Mouse (Mus musculus) heart, embryonic 14.5 days (tissue): ENCODE measurements around the gene Itfg1. TPM values are rescaled to one million over a fixed set of nuclear protein-coding genes. Genes with fewer than 3 reads are reported as not detected.
A peak's percentile ranks its signal among the peaks of the same experiment; 100 is the strongest.

Experiments
- ATAC-seq: fragments of 200-750 bp; cut with Nextera tagmentation; 2 replicates; pipeline ENCODE4 v1.8.0; 2017; ENCODE audit warnings: low read depth, moderate TSS enrichment; ENCODE audit not compliant: insufficient number of reproducible peaks, insufficient read depth, low FRiP score
- H3K27ac ChIP-seq, 2 experiments: fragments of 200-500 bp in 1 of 2; fragments of 300-500 bp in 1 of 2; sonication (generic) in 1 of 2; replicated peaks in 1 of 2; 2 replicates each; pipeline ENCODE4 v1.5.1; 2012 to 2014; ENCODE audit warnings: low read depth in 2 of 2, low read length in 2 of 2, control low read depth in 1 of 2, mild to moderate bottlenecking in 1 of 2, mixed read lengths in 1 of 2; ENCODE audit not compliant: control insufficient read depth in 1 of 2, insufficient read depth in 1 of 2
- H3K27me3 ChIP-seq: fragments of 300-500 bp; sonication (generic); 2 replicates; pipeline ENCODE4 v1.6.1; 2014; ENCODE audit warnings: mild to moderate bottlenecking, low read length, control low read depth; ENCODE audit not compliant: control insufficient read depth, insufficient read depth
- H3K36me3 ChIP-seq: fragments of 300-500 bp; sonication (generic); 2 replicates; pipeline ENCODE4 v1.6.1; 2014; ENCODE audit warnings: mild to moderate bottlenecking, control low read depth, low read length, mixed read lengths; ENCODE audit not compliant: control insufficient read depth, insufficient read depth
- H3K4me1 ChIP-seq, 2 experiments: fragments of 200-500 bp in 1 of 2; fragments of 300-500 bp in 1 of 2; sonication (generic) in 1 of 2; 2 replicates each; pipeline ENCODE4 v1.6.1; 2012 to 2014; ENCODE audit warnings: low read length in 2 of 2, control low read depth in 1 of 2, mixed read lengths in 1 of 2; ENCODE audit not compliant: control insufficient read depth in 2 of 2, insufficient read depth in 2 of 2
- H3K4me2 ChIP-seq: fragments of 300-500 bp; sonication (generic); 2 replicates; pipeline ENCODE4 v1.6.1; 2014; ENCODE audit warnings: mild to moderate bottlenecking, low read length
- H3K4me3 ChIP-seq, 2 experiments: fragments of 200-500 bp in 1 of 2; fragments of 300-500 bp in 1 of 2; sonication (generic) in 1 of 2; 2 replicates each; pipeline ENCODE4 v1.5.1; 2012 to 2014; ENCODE audit warnings: low read length in 2 of 2, mild to moderate bottlenecking in 2 of 2, control low read depth in 1 of 2, low read depth in 1 of 2, moderate library complexity in 1 of 2; ENCODE audit not compliant: control insufficient read depth in 1 of 2, insufficient read depth in 1 of 2
- H3K9ac ChIP-seq: fragments of 300-500 bp; sonication (generic); 2 replicates; pipeline ENCODE4 v1.6.1; 2014; ENCODE audit warnings: mild to moderate bottlenecking, low read length
- H3K9me3 ChIP-seq: fragments of 300-500 bp; sonication (generic); 2 replicates; pipeline ENCODE4 v1.6.1; 2016; ENCODE audit warnings: low read length, control low read depth; ENCODE audit not compliant: control insufficient read depth
- WGBS: fragments of 180-500 bp; shearing (Covaris S2); extraction: QIAGEN DNeasy Blood & Tissue Kit; methylation state at CpG from one replicate; pipeline ENCODE4 v1.1.7; 2014; 5-methylcytosine and 5-hydroxymethylcytosine counted together
- polyA plus RNA-seq: library from polyadenylated mRNA; unstranded; fragments of >200 nt; fragmentation: Nextera tagmentation; extraction: Ambion mirVana; gene quantifications from 2 replicates; pipeline ENCODE4 v1.2.1, GENCODE M21; 2014

The Itfg1 gene
- 83.7 and 90.1 TPM in 2 replicates for polyA plus RNA-seq

DNA sequence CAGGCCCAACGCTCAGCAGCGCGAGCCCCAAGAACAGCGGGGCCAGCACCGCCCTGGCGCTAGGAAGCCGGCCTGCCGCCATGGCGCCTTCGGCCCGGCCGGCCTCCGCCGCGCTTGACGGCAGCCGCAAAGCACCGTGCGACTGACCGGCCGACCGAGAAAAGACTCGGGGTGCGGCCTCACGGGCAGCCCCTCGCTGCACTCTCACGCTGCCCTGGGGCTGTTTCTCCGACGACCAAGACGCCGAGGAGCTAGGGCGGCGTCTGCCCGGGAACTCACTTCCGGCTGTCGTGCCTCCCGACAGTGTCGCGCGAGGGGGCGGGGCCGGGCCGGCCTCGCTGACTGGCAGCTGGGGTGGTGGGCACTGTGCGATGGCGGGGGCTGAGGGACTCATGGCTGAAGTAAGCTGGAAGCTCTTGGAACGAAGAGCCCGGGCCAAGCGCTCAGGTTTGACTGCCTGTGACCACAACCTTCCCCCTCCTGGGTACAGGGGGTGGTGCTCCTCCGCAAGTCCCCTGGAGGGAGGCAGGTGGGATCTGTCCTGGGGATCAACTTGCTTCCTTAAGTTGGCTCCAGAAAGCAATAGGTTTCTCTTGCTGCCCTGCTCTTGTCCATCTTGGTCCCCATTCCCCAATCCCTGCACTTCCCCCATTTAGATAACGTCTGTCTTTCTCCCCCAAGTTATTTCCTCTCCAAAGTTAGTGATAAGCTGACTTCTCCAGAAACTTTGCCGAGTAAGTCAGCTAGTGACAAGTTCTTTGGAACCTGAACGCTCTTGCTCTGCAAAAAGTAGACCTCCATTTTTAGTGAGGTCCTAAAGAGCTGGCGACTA, at the start of gene Itfg1, which contains the start of gene Phkb:
Itfg1 (minus strand) TSS at position 265 of the 832 bp plus-strand sequence.
Phkb (plus strand) TSS at position 303 of the 832 bp plus-strand sequence.
- no peaks in the 10 kb centered on the region for H3K9me3 ChIP-seq
- WGBS, result under 1% methylated on average over 49 of the region's 54 CpGs
- H3K27ac ChIP-seq, result peak within 1 kb of the TSS; percentile 95 to 99
- peaks cover 0 to 19% of the 10 kb centered on the region in 2 experiments; a peak in 2 of 4 replicates for H3K4me1 ChIP-seq
- H3K4me2 ChIP-seq, result peak within 1 kb of the TSS; percentile 86
- peak within 1 kb of the TSS; percentile 70 to 87 for H3K4me3 ChIP-seq
- no peaks in the 10 kb centered on the region for H3K27me3 ChIP-seq
- H3K9ac ChIP-seq, result peak within 1 kb of the TSS; percentile 91
- ATAC-seq, result peak; percentile 97
- peaks cover 21% of the 10 kb centered on the region for H3K36me3 ChIP-seq

GRCm38 (mm10) chr8:85884811-85885210, 44.1 kb upstream of the Itfg1 start:
- no peak overlapping the region for H3K4me2 ChIP-seq
- 94% methylated on average over 3 of the region's 3 CpGs for whole genome bisulfite sequencing

DNA sequence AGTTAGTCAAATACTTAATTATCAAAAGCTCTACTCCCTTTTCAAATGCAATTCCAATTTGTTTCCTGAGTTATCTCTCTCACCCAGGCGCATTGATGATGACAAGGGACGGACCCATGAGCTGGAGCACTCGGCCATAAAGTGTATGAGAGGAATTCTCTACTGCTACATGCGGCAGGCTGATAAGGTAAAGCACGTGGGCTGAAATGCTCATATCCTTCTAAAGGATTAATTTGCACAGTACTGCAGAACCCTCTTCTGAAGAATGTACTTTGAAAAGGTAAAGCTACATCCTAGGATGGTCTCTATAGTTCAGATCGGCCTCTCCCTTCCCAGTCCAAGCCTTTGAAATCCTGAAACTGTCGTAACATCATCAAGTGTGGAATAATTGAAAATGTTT, 38.9 kb upstream of the Itfg1 start:
- Histone ChIP-seq H3K36me3 (peaks cover 34% of the 10 kb centered on the region), H3K4me3 (no peak overlapping the region), H3K4me1 (no peaks in the 10 kb centered on the region), H3K27ac (no peak overlapping the region), H3K9ac (no peak overlapping the region), H3K9me3 (no peaks in the 10 kb centered on the region), H3K4me2 (no peak overlapping the region), H3K27me3 (no peaks in the 10 kb centered on the region)
- no peak for ATAC-seq
- 68% methylated on average over 7 of the region's 7 CpGs for WGBS

More at GRCm38 (mm10) chr8:85884811-85885210, 44.1 kb upstream of the Itfg1 start:
- Histone ChIP-seq H3K9me3 (no peaks in the 10 kb centered on the region), H3K27ac (no peak overlapping the region), H3K36me3 (peaks cover 36% of the 10 kb centered on the region), H3K9ac (no peak overlapping the region), H3K27me3 (no peaks in the 10 kb centered on the region), H3K4me1 (no peaks in the 10 kb centered on the region), H3K4me3 (no peak overlapping the region)
- ATAC-seq, result no peak

GRCm38 (mm10) chr8:85877976-85878375, 37.3 kb upstream of the Itfg1 start:
- ATAC-seq, result no peak
- Histone ChIP-seq H3K4me3 (no peak overlapping the region), H3K27me3 (no peaks in the 10 kb centered on the region), H3K9ac (no peak overlapping the region), H3K36me3 (peaks cover 29% of the 10 kb centered on the region), H3K4me1 (no peaks in the 10 kb centered on the region), H3K9me3 (no peaks in the 10 kb centered on the region), H3K4me2 (no peak overlapping the region), H3K27ac (no peak overlapping the region)
- WGBS, result 96% methylated on average over 8 of the region's 8 CpGs

DNA sequence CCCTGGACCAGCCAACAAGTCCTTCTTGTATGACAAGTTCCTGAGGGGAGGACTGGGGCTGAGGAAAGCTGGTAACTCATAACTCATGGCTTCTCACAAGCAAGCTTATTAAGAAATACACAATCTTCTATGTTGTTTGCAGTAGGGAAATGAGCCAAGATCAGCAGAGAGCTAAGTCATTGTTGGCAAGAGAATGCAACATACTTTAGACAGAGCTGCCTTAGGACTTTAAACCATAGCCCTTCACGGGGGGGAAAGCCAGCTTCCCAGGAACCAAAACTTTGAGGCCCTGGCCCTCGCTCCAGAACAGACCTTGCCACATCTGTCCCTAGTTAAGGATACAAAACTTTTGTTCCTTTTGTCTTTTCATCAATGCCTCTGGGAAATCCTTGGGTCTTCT, 30.9 kb upstream of the Itfg1 start:
- no peaks in the 10 kb centered on the region for H3K4me1 ChIP-seq
- H3K27me3 ChIP-seq, result no peaks in the 10 kb centered on the region
- 72% methylated on average over 2 of the region's 2 CpGs for WGBS
- 0 out of 2 replicates have a peak, but pooled peaks cover 3% of the 10 kb centered on the region for H3K36me3 ChIP-seq
- H3K9me3 ChIP-seq, result no peaks in the 10 kb centered on the region
- no peak overlapping the region for H3K9ac ChIP-seq
- no peak overlapping the region for H3K4me3 ChIP-seq
- no peak overlapping the region for H3K4me2 ChIP-seq
- H3K27ac ChIP-seq, result peak overlapping the region in 1 of 2 experiments; percentile 25; a peak in 2 of 4 replicates
- no peak for ATAC-seq

- Histone ChIP-seq H3K4me1 (no peaks in the 10 kb centered on the region), H3K9ac (no peak overlapping the region), H3K4me3 (no peak overlapping the region), H3K27ac (no peak overlapping the region), H3K36me3 (no peaks in the 10 kb centered on the region), H3K4me2 (no peak overlapping the region), H3K27me3 (no peaks in the 10 kb centered on the region), H3K9me3 (no peaks in the 10 kb centered on the region)
- ATAC-seq, result no peak
- 77% methylated on average over 1 of the region's 1 CpGs for WGBS
These were observed 21.7 kb upstream of the Itfg1 start for GRCm38 (mm10) chr8:85862381-85862780.

DNA sequence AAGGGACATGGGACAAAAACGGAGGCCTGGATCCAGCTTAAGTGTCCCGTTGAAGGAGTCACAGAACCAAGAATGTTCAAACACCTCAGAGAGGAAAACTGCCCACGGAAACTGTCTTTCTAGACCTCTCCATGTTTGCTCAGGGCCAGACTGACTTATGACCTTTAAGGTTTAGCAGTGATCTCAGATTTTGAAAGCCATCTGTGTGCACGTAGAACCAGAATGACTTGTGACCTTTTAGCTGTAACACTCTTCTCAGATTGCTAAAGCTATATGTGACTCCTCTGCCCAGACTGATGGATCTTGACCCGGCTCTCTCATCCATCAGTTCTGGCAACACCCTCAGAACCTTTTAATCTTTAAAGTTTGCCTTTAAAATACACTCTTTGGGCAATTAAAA, 19.9 kb upstream of the Itfg1 start:
- Histone ChIP-seq H3K4me2 (no peak overlapping the region), H3K36me3 (no peaks in the 10 kb centered on the region), H3K4me3 (no peak overlapping the region), H3K9me3 (no peaks in the 10 kb centered on the region), H3K27me3 (no peaks in the 10 kb centered on the region), H3K9ac (no peak overlapping the region), H3K27ac (no peak overlapping the region), H3K4me1 (no peaks in the 10 kb centered on the region)
- WGBS, result 78% methylated on average over 5 of the region's 5 CpGs
- ATAC-seq, result no peak
